Mouse (Mus musculus): ENCODE results near the gene Lfng. TPM values are rescaled to one million over a fixed set of nuclear protein-coding genes. Genes with fewer than 3 reads are reported as not detected.

The Lfng gene
- polyA plus RNA-seq, 1 experiment, result 48.7 TPM

GRCm38 (mm10) chr5:140639312-140639711 lies 32.2 kb downstream of the Lfng start:
- TF ChIP-seq CTCF (IDR thresholded peaks at IDR 0.05; ENCODE audit: borderline replicate concordance, insufficient read depth, low read depth, low read length), result no peak
- TF ChIP-seq POLR2A (IDR thresholded peaks at IDR 0.05; ENCODE audit: borderline replicate concordance, insufficient read depth, low read length), result no peak
- peaks cover 51% of the 10 kb centered on the region for H3K4me1 ChIP-seq (ENCODE audit: control insufficient read depth, insufficient read depth, low read length)
- H3K27me3 ChIP-seq (ENCODE audit: control insufficient read depth, insufficient read depth, low read length), result no peaks in the 10 kb centered on the region
- 18% methylated on average over 4 of the region's 4 CpGs for WGBS
- DNase-seq, result no peak
- no peak overlapping the region for H3K27ac ChIP-seq (ENCODE audit: insufficient read depth, low read length)
- H3K4me3 ChIP-seq (replicated peaks; ENCODE audit: insufficient read depth, low read depth, low read length), result no peak overlapping the region

GRCm38 (mm10) chr5:140639871-140640270 lies 32.8 kb downstream of the Lfng start:
- no peaks in the 10 kb centered on the region for H3K27me3 ChIP-seq (ENCODE audit: control insufficient read depth, insufficient read depth, low read length)
- WGBS, result 25% methylated on average over 14 of the region's 14 CpGs
- H3K27ac ChIP-seq (ENCODE audit: insufficient read depth, low read length), result peak overlapping the region; percentile 46; the same call in 1 of the 2 replicates
- peaks cover 52% of the 10 kb centered on the region for H3K4me1 ChIP-seq (ENCODE audit: control insufficient read depth, insufficient read depth, low read length)
- peak; percentile 47 to 57 for DNase-seq
- no peak for TF ChIP-seq POLR2A (IDR thresholded peaks at IDR 0.05; ENCODE audit: borderline replicate concordance, insufficient read depth, low read length)
- TF ChIP-seq CTCF (IDR thresholded peaks at IDR 0.05; ENCODE audit: borderline replicate concordance, insufficient read depth, low read depth, low read length), result no peak
- no peak overlapping the region for H3K4me3 ChIP-seq (replicated peaks; ENCODE audit: insufficient read depth, low read depth, low read length)

GRCm38 (mm10) chr5:140640812-140641211 lies 33.7 kb downstream of the Lfng start:
- Histone ChIP-seq H3K27me3 (ENCODE audit: control insufficient read depth, insufficient read depth, low read length) (no peaks in the 10 kb centered on the region), H3K27ac (ENCODE audit: insufficient read depth, low read length) (no peak overlapping the region), H3K4me1 (ENCODE audit: control insufficient read depth, insufficient read depth, low read length) (peaks cover 46% of the 10 kb centered on the region), H3K4me3 (replicated peaks; ENCODE audit: insufficient read depth, low read depth, low read length) (no peak overlapping the region)
- DNase-seq, result no peak
- no peak for TF ChIP-seq CTCF (IDR thresholded peaks at IDR 0.05; ENCODE audit: borderline replicate concordance, insufficient read depth, low read depth, low read length)
- no peak for TF ChIP-seq POLR2A (IDR thresholded peaks at IDR 0.05; ENCODE audit: borderline replicate concordance, insufficient read depth, low read length)
- WGBS, result 50% methylated on average over 2 of the region's 2 CpGs

GRCm38 (mm10) chr5:140641254-140641928 lies 34.3 kb downstream of the Lfng start:
- Histone ChIP-seq H3K27ac (ENCODE audit: insufficient read depth, low read length) (no peak overlapping the region), H3K4me1 (ENCODE audit: control insufficient read depth, insufficient read depth, low read length) (peaks cover 48% of the 10 kb centered on the region), H3K4me3 (replicated peaks; ENCODE audit: insufficient read depth, low read depth, low read length) (no peak overlapping the region), H3K27me3 (ENCODE audit: control insufficient read depth, insufficient read depth, low read length) (no peaks in the 10 kb centered on the region)
- DNase-seq, result no peak
- TF ChIP-seq POLR2A (IDR thresholded peaks at IDR 0.05; ENCODE audit: borderline replicate concordance, insufficient read depth, low read length) (no peak), CTCF (IDR thresholded peaks at IDR 0.05; ENCODE audit: borderline replicate concordance, insufficient read depth, low read depth, low read length) (no peak)
- 44% methylated on average over 10 of the region's 10 CpGs for WGBS

GRCm38 (mm10) chr5:140642076-140642475 lies 35.0 kb downstream of the Lfng start:
- H3K4me1 ChIP-seq (ENCODE audit: control insufficient read depth, insufficient read depth, low read length), result peaks cover 48% of the 10 kb centered on the region
- no peak overlapping the region for H3K27ac ChIP-seq (ENCODE audit: insufficient read depth, low read length)
- H3K4me3 ChIP-seq (replicated peaks; ENCODE audit: insufficient read depth, low read depth, low read length), result no peak overlapping the region
- H3K27me3 ChIP-seq (ENCODE audit: control insufficient read depth, insufficient read depth, low read length), result no peaks in the 10 kb centered on the region
- no peak for DNase-seq
- 47% methylated on average over 3 of the region's 3 CpGs for WGBS
- TF ChIP-seq CTCF (IDR thresholded peaks at IDR 0.05; ENCODE audit: borderline replicate concordance, insufficient read depth, low read depth, low read length) (no peak), POLR2A (IDR thresholded peaks at IDR 0.05; ENCODE audit: borderline replicate concordance, insufficient read depth, low read length) (no peak)

- H3K4me1 ChIP-seq (ENCODE audit: control insufficient read depth, insufficient read depth, low read length), result peaks cover 42% of the 10 kb centered on the region
- no peak overlapping the region for H3K4me3 ChIP-seq (replicated peaks; ENCODE audit: insufficient read depth, low read depth, low read length)
Observed at GRCm38 (mm10) chr5:140644263-140644662, 37.1 kb downstream of the Lfng start.

GRCm38 (mm10) chr5:140644702-140645201 lies 37.6 kb downstream of the Lfng start:
- DNase-seq, result no peak
- H3K27me3 ChIP-seq (ENCODE audit: control insufficient read depth, insufficient read depth, low read length), result no peaks in the 10 kb centered on the region
- no peak overlapping the region for H3K27ac ChIP-seq (ENCODE audit: insufficient read depth, low read length)
- WGBS, result 55% methylated on average over 15 of the region's 15 CpGs
- peaks cover 38% of the 10 kb centered on the region for H3K4me1 ChIP-seq (ENCODE audit: control insufficient read depth, insufficient read depth, low read length)
- TF ChIP-seq POLR2A (IDR thresholded peaks at IDR 0.05; ENCODE audit: borderline replicate concordance, insufficient read depth, low read length), result no peak
- no peak for TF ChIP-seq CTCF (IDR thresholded peaks at IDR 0.05; ENCODE audit: borderline replicate concordance, insufficient read depth, low read depth, low read length)
- no peak overlapping the region for H3K4me3 ChIP-seq (replicated peaks; ENCODE audit: insufficient read depth, low read depth, low read length)

More at GRCm38 (mm10) chr5:140644263-140644662, 37.1 kb downstream of the Lfng start:
- H3K27me3 ChIP-seq (ENCODE audit: control insufficient read depth, insufficient read depth, low read length), result no peaks in the 10 kb centered on the region
- TF ChIP-seq CTCF (IDR thresholded peaks at IDR 0.05; ENCODE audit: borderline replicate concordance, insufficient read depth, low read depth, low read length) (no peak), POLR2A (IDR thresholded peaks at IDR 0.05; ENCODE audit: borderline replicate concordance, insufficient read depth, low read length) (no peak)
- DNase-seq, result no peak
- no peak overlapping the region for H3K27ac ChIP-seq (ENCODE audit: insufficient read depth, low read length)
- 90% methylated on average over 6 of the region's 6 CpGs for WGBS

- Histone ChIP-seq H3K27me3 (ENCODE audit: control insufficient read depth, insufficient read depth, low read length) (no peaks in the 10 kb centered on the region), H3K4me1 (ENCODE audit: control insufficient read depth, insufficient read depth, low read length) (peaks cover 31% of the 10 kb centered on the region), H3K27ac (ENCODE audit: insufficient read depth, low read length) (no peak overlapping the region), H3K4me3 (replicated peaks; ENCODE audit: insufficient read depth, low read depth, low read length) (no peak overlapping the region)
- TF ChIP-seq POLR2A (IDR thresholded peaks at IDR 0.05; ENCODE audit: borderline replicate concordance, insufficient read depth, low read length) (no peak), CTCF (IDR thresholded peaks at IDR 0.05; ENCODE audit: borderline replicate concordance, insufficient read depth, low read depth, low read length) (no peak)
- no peak for DNase-seq
- 78% methylated on average over 4 of the region's 4 CpGs for WGBS
Observed at GRCm38 (mm10) chr5:140645454-140645853, 38.3 kb downstream of the Lfng start.

Data from cerebellum, adult 2 months (tissue).